Mouse (Mus musculus) neural tube, embryonic 11.5 days (tissue): Measurements from ENCODE around the gene Cage1. TPM values are rescaled to one million over a fixed set of nuclear protein-coding genes. Genes with fewer than 3 reads are reported as not detected.

Experiments used
- ATAC-seq: fragments of 200-750 bp; cut with Nextera tagmentation; 2 replicates; pipeline ENCODE4 v1.8.0; 2017; ENCODE audit warnings: moderate number of reproducible peaks, mild to moderate bottlenecking, moderate TSS enrichment, moderate library complexity; ENCODE audit not compliant: insufficient read depth, low FRiP score, low TSS enrichment
- DNase-seq: peaks from one replicate; pipeline ENCODE4 v3.0.0-alpha.2; 2015; ENCODE audit warnings: low spot score
- H3K27ac ChIP-seq: fragments of 300-500 bp; sonication (generic); 2 replicates; pipeline ENCODE4 v1.5.1; 2014; ENCODE audit warnings: low read depth, mild to moderate bottlenecking, low read length
- H3K27me3 ChIP-seq: fragments of 300-500 bp; sonication (generic); 2 replicates; pipeline ENCODE4 v1.6.1; 2014; ENCODE audit warnings: mild to moderate bottlenecking, low read length, mixed read lengths; ENCODE audit not compliant: control insufficient read depth, insufficient read depth
- H3K36me3 ChIP-seq: fragments of 300-500 bp; sonication (generic); 2 replicates; pipeline ENCODE4 v1.6.1; 2014; ENCODE audit warnings: mild to moderate bottlenecking, low read length, moderate library complexity, mixed read lengths; ENCODE audit not compliant: control insufficient read depth, insufficient read depth
- H3K4me1 ChIP-seq: fragments of 300-500 bp; sonication (generic); 2 replicates; pipeline ENCODE4 v1.6.1; 2014; ENCODE audit warnings: low read length, mixed read lengths; ENCODE audit not compliant: control insufficient read depth, insufficient read depth
- H3K4me2 ChIP-seq: fragments of 300-500 bp; sonication (generic); 2 replicates; pipeline ENCODE4 v1.6.1; 2014; ENCODE audit warnings: low read depth, mild to moderate bottlenecking, moderate library complexity
- H3K4me3 ChIP-seq: fragments of 300-500 bp; sonication (generic); 2 replicates; pipeline ENCODE4 v1.5.1; 2014; ENCODE audit warnings: low read depth, low read length
- H3K9ac ChIP-seq: fragments of 300-500 bp; sonication (generic); 2 replicates; pipeline ENCODE4 v1.6.1; 2014; ENCODE audit warnings: mild to moderate bottlenecking, low read length
- H3K9me3 ChIP-seq: fragments of 300-500 bp; sonication (generic); 2 replicates; pipeline ENCODE4 v1.6.1; 2016; ENCODE audit warnings: low read length; ENCODE audit not compliant: control insufficient read depth
- WGBS: fragments of 180-500 bp; shearing (Covaris S2); extraction: QIAGEN DNeasy Blood & Tissue Kit; methylation state at CpG from one replicate; pipeline ENCODE4 v1.1.7; 2014; 5-methylcytosine and 5-hydroxymethylcytosine counted together
- polyA plus RNA-seq: library from polyadenylated mRNA; unstranded; fragments of >200 nt; fragmentation: Nextera tagmentation; extraction: Ambion mirVana; gene quantifications from 2 replicates; pipeline ENCODE4 v1.2.1, GENCODE M21; 2014

Gene Cage1
- polyA plus RNA-seq, 1 experiment from 2014 or later = 0.68 TPM

- no peak overlapping the region for H3K4me3 ChIP-seq
- no peak overlapping the region for H3K4me2 ChIP-seq
- no peaks in the 10 kb centered on the region for H3K4me1 ChIP-seq
- no peaks in the 10 kb centered on the region for H3K9me3 ChIP-seq
- no peaks in the 10 kb centered on the region for H3K27me3 ChIP-seq
- no peak overlapping the region for H3K9ac ChIP-seq
- H3K36me3 ChIP-seq = no peaks in the 10 kb centered on the region
- WGBS = 67% methylated on average over 6 of the region's 6 CpGs
- no peak for DNase-seq
- no peak for ATAC-seq
- H3K27ac ChIP-seq = no peak overlapping the region
Measured at GRCm38 (mm10) chr13:38027618-38028248, 9.1 kb downstream of the Cage1 start.

GRCm38 (mm10) chr13:38025874-38026273, 11.0 kb downstream of the Cage1 start:
- Histone ChIP-seq H3K9me3 (no peaks in the 10 kb centered on the region), H3K4me2 (no peak overlapping the region), H3K4me3 (no peak overlapping the region), H3K36me3 (no peaks in the 10 kb centered on the region), H3K9ac (no peak overlapping the region), H3K27me3 (no peaks in the 10 kb centered on the region), H3K27ac (no peak overlapping the region), H3K4me1 (no peaks in the 10 kb centered on the region)
- 42% methylated on average over 4 of the region's 4 CpGs for WGBS
- no peak for DNase-seq
- no peak for ATAC-seq

GRCm38 (mm10) chr13:38018791-38019190, 18.1 kb downstream of the Cage1 start:
- H3K9ac ChIP-seq = no peak overlapping the region

GRCm38 (mm10) chr13:38015591-38015990, 21.3 kb downstream of the Cage1 start:
- 91% methylated on average over 4 of the region's 4 CpGs for WGBS
- DNase-seq = no peak
- no peaks in the 10 kb centered on the region for H3K4me1 ChIP-seq
- no peak overlapping the region for H3K4me3 ChIP-seq
- H3K27ac ChIP-seq = no peak overlapping the region
- no peak overlapping the region for H3K4me2 ChIP-seq
- H3K36me3 ChIP-seq = no peaks in the 10 kb centered on the region
- ATAC-seq = no peak
- no peaks in the 10 kb centered on the region for H3K9me3 ChIP-seq
- no peak overlapping the region for H3K9ac ChIP-seq
- H3K27me3 ChIP-seq = no peaks in the 10 kb centered on the region

More at GRCm38 (mm10) chr13:38018791-38019190, 18.1 kb downstream of the Cage1 start:
- Histone ChIP-seq H3K36me3 (no peaks in the 10 kb centered on the region), H3K4me2 (no peak overlapping the region), H3K27me3 (no peaks in the 10 kb centered on the region), H3K4me1 (no peaks in the 10 kb centered on the region), H3K27ac (no peak overlapping the region), H3K4me3 (no peak overlapping the region), H3K9me3 (no peaks in the 10 kb centered on the region)
- DNase-seq (no peak), ATAC-seq (no peak)
- 74% methylated on average over 3 of the region's 3 CpGs for WGBS

DNA sequence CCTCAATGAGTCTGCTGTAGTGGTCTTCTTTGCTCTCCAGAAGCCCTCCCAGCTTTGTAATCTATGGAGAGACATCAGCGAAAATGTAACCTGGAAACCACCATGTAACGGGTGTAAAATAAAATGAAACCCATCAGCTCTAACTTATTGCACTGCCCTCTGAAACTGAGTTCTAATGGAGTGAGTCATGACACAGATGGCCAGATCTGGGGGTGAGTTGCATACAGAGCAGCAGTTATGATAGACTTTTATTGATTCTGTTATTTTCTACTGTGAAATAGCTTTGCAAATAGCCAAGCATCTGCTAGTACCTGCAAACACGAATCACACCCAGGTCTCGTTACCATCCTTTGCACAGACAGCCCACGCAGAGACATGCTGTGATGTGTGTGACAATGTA, 24.4 kb downstream of the Cage1 start:
- no peak overlapping the region for H3K27ac ChIP-seq
- no peak overlapping the region for H3K4me3 ChIP-seq
- no peaks in the 10 kb centered on the region for H3K27me3 ChIP-seq
- 90% methylated on average over 5 of the region's 5 CpGs for WGBS
- H3K36me3 ChIP-seq = no peaks in the 10 kb centered on the region
- no peak overlapping the region for H3K4me2 ChIP-seq
- ATAC-seq (no peak), DNase-seq (no peak)
- no peaks in the 10 kb centered on the region for H3K4me1 ChIP-seq
- no peaks in the 10 kb centered on the region for H3K9me3 ChIP-seq
- H3K9ac ChIP-seq = no peak overlapping the region

GRCm38 (mm10) chr13:38010444-38010910, 26.4 kb downstream of the Cage1 start:
- Histone ChIP-seq H3K36me3 (no peaks in the 10 kb centered on the region), H3K27ac (no peak overlapping the region), H3K9me3 (no peaks in the 10 kb centered on the region), H3K27me3 (no peaks in the 10 kb centered on the region), H3K4me2 (no peak overlapping the region), H3K9ac (no peak overlapping the region), H3K4me1 (no peaks in the 10 kb centered on the region), H3K4me3 (no peak overlapping the region)
- no peak for ATAC-seq
- WGBS = 83% methylated on average over 5 of the region's 5 CpGs
- DNase-seq = no peak

- no peak for DNase-seq
Measured at GRCm38 (mm10) chr13:38009721-38010408, 27.0 kb downstream of the Cage1 start.

GRCm38 (mm10) chr13:38007972-38008371, 28.9 kb downstream of the Cage1 start:
- Histone ChIP-seq H3K9me3 (no peaks in the 10 kb centered on the region), H3K4me3 (no peak overlapping the region), H3K27me3 (no peaks in the 10 kb centered on the region), H3K9ac (no peak overlapping the region), H3K36me3 (no peaks in the 10 kb centered on the region), H3K27ac (no peak overlapping the region), H3K4me2 (no peak overlapping the region), H3K4me1 (no peaks in the 10 kb centered on the region)
- WGBS = 99% methylated on average over 2 of the region's 2 CpGs
- DNase-seq = no peak
- ATAC-seq = no peak

More at GRCm38 (mm10) chr13:38009721-38010408, 27.0 kb downstream of the Cage1 start:
- Histone ChIP-seq H3K4me1 (no peaks in the 10 kb centered on the region), H3K9me3 (no peaks in the 10 kb centered on the region), H3K27me3 (no peaks in the 10 kb centered on the region), H3K4me3 (no peak overlapping the region), H3K27ac (no peak overlapping the region), H3K4me2 (no peak overlapping the region), H3K36me3 (no peaks in the 10 kb centered on the region), H3K9ac (no peak overlapping the region)
- no peak for ATAC-seq
- WGBS = 87% methylated on average over 5 of the region's 5 CpGs

GRCm38 (mm10) chr13:38002461-38002860, 34.4 kb downstream of the Cage1 start:
- Histone ChIP-seq H3K27ac (no peak overlapping the region), H3K9ac (no peak overlapping the region), H3K9me3 (no peaks in the 10 kb centered on the region), H3K27me3 (no peaks in the 10 kb centered on the region), H3K4me3 (no peak overlapping the region), H3K4me1 (no peaks in the 10 kb centered on the region), H3K4me2 (no peak overlapping the region), H3K36me3 (no peaks in the 10 kb centered on the region)
- DNase-seq (no peak), ATAC-seq (no peak)
- 48% methylated on average over 1 of the region's 1 CpGs for WGBS
